Mouse (Mus musculus) liver, postnatal 0 days (tissue): ENCODE data around the gene 6430571L13Rik.

ENCODE experiments used
- CTCF ChIP-seq: sonication (generic); IDR thresholded peaks from 2 replicates; pipeline ENCODE4 v1.5.1; 2016; ENCODE audit warnings: antibody characterized with exemption, low read depth
- EP300 ChIP-seq: IDR thresholded peaks from 2 replicates; pipeline ENCODE4 v1.6.1; 2016; ENCODE audit warnings: antibody characterized with exemption, low read depth, mild to moderate bottlenecking

DNA sequence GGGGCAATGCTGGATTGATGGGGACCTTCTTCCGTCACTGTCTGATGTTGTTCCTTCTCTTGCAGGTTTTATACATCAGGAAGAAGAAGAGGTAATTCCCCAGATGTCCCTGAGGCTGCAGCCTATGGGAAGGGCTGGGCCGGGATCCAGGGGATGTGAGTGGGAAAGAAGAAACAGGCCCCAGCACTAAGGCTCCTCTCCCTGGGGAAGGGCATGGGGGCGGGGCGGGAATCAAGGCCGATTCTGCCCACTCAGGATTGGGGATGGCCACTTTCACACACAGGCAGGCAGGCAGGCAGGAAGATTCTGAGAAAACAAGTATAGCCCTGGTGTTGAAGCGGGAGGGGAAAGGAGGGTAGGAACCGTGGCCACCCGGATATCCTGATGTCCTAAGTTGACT, 5.7 kb downstream of the 6430571L13Rik start:
- TF ChIP-seq CTCF: no peak
- no peak for TF ChIP-seq EP300
